Mouse (Mus musculus) cerebellum, adult 9-11 months (tissue): ENCODE results near the gene Os9.
A peak's percentile ranks its signal among the peaks of the same experiment; 100 is the strongest.

Source experiments
- DNase-seq: peaks from one replicate; pipeline ENCODE4 v3.0.0; 2022

The Os9 gene

DNA sequence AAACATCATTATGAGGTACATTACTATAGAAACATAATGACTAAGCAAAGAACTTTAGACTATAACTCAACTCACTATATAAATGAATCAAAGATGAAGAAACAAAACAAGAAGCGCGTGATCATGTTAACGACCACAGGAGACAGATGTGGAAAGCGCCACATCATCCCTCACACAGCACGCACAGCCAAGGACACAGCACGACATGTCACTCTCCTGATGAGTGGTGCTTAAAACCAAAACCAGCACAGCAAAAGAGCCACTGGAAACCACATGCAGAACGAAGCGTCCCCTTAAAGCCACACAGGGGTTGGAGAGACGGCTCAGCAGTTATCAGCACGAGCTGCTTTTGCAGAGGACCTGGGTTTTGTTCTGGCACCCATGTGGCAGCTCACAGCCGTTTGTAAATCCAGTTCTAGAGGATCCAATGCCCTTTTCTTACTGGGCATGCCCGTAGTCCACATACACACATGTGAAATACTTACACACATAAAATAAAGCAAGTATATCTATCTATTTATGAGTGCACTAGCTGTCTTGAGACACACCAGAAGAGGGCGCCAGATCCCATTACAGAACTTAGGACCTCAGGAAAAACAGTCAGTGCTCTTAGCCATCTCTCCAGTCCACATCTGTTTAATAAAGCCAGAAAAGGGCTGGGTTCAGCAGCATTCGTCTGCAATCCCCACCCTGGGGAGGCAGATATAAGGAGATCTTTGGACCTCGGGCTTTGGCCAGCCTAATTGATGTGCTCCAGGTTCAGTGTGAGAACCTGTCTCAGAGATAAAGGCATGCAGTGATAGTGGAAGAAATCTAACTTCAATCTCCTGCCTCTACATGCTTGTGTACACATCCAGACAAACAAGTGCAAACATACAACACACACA is 9.7 kb downstream of the Os9 start:
- no peak for DNase-seq

DNA sequence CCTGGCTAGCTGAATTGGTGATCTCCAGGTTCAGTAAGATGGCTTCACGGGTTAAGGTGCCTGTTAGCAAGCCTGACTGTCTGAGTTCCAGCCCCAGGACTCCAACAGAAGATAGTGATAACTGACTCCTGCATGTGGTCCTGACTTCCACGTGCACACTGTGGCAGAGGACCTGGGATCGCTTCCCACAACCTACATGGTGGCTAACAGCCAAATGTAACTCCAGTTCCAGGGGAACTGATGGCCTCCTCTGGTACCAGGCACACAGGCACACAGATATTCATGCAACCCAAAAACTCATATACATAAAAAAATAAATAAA is 12.7 kb downstream of the Os9 start:
- DNase-seq, result no peak

DNA sequence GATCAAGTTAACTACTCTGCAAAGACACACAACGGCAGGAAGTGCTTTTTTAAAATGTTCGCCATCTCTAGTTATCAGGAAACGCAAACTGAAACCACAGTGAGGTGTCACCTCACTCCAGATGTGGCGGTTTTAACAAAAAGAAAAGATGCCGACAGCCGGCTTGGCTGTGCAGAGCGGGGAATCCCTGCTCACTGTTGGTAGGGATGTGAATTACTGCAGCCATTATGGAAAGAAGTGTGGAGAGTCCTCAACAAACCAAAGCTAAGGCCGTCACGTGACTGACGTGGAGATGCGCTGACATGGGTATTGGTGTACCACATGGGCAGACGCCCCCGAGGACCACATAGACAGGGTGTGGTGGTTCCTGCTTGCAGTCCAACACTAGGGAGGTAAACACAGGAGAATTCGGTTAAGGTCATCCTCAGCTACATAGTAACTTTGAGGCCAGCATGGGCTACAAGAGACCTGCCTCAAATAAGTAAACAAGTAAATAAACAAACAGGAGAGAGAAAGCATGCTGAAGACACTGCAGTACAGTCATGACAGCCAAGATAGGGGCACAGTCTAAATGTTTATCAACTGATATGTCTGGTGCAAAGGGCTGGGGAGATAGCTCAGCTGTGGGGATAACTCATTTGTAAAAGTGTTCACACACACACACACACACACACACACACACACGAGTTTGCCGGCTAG is 13.2 kb downstream of the Os9 start:
- no peak for DNase-seq

DNA sequence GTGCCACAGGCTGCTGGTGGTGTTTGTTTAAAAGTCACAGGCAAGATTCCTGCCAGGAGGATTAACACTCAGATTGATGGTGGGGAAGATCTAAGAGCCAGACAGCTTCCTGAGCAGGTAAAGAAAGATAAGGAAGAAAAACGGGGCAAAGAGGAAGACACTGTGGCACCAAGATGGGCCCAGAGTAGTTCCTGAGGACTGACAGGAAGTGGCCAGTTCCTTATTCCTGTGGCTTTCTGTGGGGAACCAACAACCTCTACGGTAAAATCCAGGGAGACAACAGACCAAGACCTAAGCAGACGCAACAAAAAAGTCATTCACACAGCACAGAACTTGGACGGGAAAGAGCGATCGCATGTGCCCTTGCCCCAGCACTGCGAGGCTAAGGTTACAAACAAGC is 17.3 kb downstream of the Os9 start:
- no peak for DNase-seq

DNA sequence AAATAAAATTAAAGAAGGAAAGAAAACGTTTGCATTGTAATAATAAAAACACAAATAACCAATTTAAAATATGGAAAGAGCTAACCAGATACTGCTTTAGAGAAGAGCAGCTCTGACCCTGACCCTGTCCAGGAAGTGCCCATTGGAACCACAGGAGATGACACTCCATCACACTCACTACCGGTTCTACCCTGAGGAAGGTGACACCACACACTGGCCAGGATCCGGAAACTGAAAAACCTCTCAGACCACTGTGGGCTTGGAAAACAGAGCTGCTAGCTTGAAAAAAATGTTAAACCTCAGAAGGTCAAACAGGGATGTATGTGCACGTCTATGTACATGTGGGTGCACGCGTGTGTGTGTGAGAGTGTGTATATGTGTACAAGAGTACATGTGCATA is 19.8 kb downstream of the Os9 start:
- no peak for DNase-seq

DNA sequence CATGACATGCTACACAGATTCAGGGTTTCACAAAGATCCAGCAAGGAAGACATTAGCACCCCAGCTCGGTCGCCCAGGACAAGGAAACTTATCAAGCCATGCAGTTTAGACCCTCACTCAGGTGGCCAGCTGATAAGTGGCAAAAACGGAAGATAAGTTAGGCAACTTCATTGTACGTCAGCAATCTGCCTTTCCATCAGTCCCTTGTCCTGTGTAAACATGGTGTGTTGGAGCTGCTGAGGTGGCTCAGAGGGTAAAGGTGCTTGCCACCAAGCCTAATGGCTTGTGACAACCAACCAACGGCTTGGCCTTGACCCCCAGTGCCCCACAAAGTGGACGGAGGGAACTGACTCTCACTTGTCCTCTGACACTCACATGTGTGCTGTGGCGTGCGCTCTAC is 20.5 kb downstream of the Os9 start:
- DNase-seq, result no peak

DNA sequence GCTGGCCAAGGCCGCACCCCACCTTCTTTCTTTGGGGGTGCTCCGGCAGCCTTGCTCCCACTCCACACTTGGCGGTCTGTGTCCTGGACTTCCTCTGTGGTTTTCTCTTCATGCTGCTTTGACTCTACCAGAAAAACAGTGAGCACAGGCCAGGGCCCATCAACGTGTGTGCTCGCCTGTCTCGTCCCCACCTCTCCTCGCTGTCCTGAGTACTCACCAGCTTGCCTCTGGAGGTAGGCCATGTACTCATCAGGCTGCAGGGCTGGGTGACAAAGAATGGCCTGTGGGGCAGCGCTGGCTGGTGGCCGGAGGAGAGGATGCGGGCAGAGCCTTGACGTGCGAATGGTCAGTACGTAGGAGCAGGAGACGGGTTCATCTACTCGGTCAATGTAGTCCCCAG is 21.1 kb downstream of the Os9 start:
- no peak for DNase-seq

DNA sequence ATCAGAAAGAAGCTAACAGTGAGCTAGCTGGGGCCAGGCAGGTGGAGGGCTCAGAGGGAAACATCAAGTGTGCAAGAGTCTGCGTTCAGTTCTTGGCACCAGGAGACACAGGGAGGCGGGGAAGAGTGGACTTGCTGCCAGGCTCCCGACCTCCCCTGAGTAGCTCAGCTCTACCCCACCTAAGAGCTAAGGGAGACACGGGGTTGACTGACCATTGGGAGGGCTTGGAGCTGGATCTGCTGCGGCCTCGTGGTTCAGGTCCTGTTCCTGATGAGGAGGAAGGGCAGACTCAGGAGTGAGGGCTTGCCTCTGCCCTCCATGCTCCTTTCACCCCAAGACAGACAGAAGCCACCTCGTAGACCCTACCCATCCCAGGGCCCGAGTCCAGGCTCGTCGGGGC is 21.7 kb downstream of the Os9 start:
- DNase-seq, result no peak

DNA sequence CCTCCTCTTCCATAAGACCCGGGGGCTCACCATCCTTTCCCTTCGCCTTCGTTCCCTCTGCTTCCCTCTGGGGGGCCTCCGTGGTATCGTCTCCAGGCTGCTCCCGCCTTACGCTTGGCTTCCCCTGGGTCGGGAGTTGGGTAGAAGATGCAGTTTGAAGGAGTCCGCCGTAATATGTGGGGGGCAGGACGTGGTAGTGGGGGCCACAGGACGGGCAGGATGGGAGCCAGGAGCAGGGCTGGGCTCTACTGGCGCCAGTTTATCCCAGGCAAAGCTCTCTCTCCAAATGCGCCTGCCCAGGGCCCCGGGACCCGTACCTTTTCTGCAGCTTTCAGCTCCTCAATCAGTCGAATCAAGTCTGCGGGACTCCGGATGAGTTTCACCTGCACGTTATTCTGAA is 22.4 kb downstream of the Os9 start:
- no peak for DNase-seq

DNA sequence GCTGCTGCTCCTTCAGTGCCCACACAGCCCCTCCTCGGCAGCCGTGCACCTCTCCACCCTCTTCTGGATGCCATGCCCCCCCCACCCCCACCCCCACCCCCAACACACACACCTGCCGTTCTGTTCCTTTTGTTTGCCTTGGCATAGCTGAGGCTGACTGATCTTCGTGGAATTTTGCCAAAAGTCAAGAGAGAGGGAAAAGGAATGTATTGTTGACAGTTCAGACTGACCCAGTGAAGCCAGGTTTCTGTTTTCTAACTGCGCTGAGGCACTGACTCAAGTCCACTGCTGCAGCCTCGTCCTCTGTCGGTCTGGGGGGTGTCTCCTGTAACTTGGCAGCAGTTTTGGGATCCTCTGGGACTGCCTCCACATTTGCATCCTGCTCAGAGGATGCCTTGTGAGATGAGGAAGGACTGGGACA is 26.5 kb downstream of the Os9 start:
- DNase-seq, result peak; percentile 63

DNA sequence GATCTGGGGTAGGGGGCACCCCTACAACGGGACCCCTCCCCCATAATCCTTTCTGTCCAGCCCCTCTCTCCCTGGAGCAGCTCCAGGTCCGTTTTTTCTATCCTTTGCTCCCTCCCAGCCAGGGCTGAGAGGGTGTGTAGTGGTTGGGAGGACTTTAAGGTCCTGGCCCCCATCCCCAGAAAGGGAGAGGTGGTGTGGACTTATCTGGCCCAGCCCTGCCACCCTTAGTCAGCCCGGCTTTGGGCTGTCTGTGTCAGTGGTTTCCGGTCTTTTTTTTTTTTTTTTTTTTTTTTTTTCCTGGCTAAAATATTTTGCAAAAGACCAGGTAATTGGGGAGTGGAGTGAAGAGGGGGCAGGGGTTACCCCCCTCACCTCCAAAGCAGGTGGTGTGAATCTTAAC is 28.2 kb downstream of the Os9 start:
- DNase-seq, result no peak

DNA sequence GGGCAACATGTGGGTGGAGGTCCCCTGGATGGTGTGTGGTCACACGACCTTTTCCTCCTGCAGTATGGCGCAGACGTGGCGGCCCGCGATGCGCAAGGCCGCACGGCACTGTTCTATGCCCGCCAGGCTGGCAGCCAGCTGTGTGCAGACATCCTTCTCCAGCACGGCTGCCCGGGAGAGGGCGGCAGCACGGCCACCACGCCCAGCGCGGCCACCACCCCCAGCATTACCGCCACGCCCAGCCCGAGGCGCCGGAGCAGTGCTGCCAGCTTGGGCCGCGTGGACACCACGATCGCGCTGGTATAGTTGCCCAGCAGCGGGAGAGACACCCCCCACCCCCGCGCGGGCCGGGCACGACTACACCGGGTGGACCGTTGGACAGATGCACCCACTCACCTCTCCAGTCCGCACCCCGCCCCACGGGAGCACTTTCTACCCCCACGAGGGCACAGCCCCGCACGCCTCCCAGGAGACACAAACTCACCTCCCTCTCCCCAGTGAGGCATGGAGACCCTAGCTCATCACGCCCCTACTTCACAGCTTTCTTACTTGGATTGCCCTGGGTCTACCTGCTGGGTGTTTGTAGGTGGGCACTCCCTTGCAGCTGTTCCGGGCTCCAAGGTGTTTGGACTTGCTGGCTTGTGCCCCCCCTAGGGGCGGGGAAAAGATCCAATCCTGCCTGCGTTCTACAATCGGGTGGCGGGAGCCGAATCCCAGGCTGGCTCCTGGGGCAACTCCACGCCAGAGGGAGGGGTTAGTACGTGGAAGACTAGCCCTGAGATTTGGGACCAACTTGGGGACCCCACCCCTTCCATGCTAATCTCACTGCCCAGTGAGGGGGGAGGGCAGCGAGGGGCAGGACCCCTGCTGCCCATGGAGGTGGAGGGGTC is 29.2 kb downstream of the Os9 start:
- DNase-seq, result peak; percentile 54

DNA sequence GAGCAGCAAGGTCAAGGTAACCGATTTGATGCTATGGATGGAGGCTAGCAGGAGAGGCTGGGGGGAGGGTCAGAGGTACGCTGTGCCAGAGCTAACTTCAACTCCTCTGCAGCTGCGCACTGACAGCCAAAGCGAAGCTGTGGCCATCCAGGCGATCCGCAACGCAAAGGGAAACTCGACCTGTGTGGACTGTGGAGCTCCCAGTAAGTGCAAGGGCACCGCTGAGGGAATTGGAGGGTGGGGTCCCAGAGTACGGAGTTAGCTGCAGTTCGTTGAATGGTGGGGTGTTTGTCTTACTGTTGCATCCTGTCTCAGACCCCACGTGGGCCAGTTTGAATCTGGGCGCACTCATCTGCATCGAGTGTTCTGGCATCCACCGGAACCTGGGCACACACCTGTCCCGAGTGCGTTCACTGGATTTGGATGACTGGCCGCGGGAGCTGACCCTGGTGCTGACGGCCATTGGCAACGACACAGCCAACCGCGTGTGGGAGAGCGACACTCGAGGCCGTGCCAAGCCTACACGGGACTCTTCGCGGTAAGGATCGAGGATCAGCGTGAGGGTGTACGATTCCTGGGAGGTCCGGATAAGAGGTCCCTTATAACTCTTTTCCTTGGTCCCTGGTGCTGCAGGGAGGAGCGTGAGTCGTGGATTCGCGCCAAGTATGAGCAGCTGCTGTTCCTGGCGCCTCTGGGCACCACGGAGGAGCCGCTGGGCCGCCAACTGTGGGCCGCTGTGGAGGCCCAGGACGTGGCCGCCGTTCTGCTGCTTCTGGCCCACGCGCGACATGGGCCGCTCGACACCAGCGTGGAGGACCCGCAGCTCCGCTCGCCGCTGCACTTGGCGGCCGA is 30.1 kb downstream of the Os9 start:
- peak; percentile 55 for DNase-seq

DNA sequence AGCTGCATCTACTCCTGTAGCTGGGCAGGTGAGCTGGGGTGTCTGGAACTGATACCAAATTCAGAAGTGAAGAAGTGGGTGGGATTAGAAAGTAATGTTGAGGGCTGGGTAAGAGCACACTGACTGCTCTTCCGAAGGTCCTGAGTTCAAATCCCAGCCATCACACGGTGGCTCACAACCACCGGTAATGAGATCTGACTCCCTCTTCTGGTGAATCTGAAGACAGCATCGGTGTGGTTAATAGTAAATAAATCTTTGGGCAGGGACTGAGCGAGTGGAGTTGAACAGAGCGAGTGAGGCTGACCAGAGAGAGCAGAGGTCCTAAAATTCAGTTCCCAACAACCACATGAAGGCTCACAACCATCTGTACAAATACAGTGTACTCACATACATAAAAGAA is 35.3 kb downstream of the Os9 start:
- DNase-seq, result no peak

DNA sequence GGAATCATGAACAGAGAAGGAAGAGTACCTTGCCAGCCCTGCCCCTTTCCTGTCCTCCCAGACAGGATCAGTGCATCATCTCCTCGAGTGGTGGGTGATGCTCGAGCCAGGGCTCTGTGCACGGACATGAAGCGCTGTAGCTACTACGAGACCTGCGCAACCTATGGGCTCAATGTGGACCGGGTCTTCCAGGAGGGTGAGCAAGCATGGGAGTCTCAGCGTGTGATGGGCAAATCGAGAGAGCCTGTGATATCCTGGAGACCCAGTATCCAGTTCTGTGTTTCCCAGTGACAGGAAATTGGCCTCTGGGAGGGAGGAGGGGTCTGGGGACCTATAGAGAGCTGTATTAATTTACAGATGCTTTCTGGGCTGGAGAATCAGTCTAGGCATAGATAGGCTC is 35.9 kb downstream of the Os9 start:
- DNase-seq, result no peak

DNA sequence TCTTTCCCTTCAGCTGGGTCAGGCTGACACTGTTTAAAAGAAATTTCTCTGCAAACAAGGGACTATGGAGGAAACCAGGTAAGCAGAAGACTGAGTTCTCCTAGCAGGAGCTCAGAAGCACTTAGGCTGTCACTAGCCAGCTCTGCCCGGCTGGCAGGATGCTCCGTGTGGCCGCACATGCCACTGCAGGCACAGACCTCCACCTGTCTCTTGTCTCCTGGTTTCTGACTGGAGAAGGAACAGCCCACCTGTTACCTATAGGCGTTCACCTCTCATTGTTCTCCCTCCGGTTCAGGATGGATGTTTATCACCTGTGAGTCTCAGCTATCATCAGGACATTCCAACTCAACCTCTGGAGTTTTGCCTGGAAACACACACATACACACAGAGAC is 37.0 kb downstream of the Os9 start:
- no peak for DNase-seq

DNA sequence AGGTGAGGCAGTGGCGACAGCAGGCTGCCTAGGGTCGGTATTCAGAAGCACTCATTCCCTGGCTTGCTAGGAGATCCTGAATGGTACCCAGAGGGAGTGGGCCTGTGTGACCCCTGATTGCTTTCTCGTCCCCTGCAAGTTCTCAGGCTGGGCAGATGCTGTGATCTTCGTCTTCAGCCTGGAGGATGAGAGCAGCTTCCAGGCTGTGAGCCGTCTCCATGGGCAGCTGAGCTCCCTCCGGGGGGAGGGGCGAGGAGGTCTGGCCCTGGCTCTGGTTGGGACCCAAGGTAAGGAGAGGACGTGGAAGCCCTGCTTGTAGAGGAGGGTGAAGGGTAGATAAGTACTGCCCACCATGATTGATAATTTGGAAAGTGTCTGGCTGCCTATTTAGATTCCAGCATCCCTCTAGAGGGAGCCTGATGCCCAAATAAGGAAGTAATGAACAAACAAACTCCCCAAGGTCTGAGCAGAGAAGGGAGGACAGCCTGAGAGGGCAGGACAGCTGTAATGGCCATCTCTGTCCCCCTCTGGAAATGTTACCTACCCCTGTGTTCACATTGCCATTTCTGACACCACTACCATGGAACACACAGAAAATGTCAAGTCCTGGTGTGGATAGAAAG is 37.5 kb downstream of the Os9 start:
- DNase-seq, result peak; percentile 65

DNA sequence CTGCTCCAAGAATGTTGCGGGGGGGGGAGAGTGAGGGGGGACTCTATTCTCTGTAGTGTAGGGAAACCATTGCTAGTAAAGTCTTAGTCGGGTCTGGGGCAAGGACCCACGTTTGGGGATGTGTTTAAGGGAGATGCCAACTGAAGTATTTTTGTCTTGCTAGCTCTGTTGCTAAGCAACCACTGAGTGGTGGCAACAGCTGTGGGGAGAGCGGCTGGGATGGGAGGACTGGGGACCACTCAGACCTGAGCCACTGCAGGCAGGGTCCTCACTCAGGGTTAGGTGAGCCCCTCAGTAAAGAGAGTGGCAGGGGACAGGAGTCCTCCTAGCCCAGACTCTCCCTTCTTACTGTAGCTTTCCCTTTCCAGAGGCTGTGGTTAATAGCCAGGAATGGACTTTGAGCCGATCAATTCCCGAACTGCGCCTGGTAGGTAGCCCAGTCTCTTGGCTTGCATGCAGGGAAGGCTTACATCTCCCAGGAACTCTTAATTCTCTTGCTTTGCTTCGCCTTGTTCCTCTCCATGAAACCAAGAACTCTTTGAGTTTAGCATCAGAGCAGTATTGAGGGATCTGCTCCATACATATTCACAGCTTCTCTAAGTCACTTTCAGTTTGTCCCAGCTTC is 38.8 kb downstream of the Os9 start:
- no peak for DNase-seq

DNA sequence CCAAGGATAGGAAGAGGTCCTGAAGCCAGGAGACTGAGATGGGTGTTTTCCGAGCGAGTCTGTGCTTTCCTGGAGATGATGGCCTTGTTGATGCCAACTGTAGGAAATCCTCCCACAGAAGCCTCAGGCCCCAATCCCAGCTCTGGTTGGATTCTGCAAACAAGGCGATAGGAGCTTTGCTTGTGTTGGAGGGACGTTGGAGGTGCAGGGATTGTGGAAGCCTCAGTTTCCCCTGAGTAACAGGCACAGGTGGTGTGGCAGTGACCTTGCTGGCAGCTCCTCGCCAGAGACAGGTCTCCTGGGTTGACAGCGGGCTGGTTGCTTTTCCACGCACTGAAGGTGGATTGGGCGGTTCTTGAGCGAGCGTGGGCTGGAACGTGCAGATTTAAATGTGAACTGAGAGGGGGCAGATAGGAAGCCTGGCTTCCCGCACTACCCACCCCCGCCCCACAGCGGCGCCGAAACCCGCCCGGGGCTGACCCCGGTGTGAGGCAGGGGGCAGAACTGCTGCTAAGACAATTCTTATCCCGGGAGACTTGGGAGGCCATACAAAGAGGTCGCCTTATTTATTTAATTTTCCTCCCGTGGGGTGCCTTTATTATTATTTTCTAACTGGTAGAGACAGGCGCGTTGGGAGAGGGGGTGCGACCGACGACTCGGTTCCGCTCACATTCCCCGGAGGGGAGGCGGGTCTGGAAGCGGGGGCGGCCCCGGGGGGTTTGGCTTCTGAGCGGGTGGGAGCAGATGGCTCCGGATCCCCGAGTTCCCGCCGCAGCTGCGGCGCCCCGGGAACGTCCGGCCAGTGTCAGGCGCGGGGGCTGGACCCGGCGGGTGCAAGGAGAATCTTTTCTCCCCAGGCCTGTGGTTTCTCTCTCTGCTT is 39.8 kb downstream of the Os9 start:
- DNase-seq, result peak; percentile 80

DNA sequence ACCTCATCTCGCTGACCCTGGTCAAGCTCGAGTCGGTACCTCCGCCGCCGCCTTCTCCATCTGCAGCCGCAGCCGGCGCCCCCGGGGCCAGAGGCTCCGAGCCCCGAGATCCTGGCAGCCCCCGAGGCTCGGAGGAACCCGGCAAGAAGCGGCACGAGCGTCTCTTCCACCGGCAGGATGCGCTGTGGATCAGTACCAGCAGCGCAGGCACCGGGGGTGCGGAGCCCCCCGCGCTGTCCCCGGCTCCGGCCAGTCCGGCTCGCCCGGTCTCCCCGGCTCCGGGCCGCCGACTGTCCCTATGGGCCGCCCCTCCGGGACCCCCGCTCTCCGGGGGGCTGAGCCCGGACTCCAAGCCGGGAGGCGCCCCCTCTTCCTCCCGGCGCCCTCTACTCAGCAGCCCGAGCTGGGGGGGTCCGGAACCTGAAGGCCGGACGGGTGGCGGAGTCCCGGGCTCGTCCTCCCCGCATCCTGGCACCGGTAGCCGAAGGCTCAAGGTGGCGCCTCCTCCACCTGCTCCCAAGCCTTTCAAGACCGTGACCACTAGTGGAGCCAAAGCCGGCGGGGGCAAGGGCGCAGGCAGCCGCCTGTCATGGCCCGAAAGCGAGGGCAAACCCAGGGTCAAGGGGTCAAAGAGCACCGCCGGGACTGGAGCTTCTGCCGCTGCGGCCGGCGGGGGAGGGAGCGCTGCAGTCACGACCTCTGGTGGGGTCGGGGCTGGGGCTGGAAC is 41.1 kb downstream of the Os9 start:
- DNase-seq, result peak; percentile 82
